Mouse (Mus musculus): ENCODE data around the gene Acoxl.

DNA sequence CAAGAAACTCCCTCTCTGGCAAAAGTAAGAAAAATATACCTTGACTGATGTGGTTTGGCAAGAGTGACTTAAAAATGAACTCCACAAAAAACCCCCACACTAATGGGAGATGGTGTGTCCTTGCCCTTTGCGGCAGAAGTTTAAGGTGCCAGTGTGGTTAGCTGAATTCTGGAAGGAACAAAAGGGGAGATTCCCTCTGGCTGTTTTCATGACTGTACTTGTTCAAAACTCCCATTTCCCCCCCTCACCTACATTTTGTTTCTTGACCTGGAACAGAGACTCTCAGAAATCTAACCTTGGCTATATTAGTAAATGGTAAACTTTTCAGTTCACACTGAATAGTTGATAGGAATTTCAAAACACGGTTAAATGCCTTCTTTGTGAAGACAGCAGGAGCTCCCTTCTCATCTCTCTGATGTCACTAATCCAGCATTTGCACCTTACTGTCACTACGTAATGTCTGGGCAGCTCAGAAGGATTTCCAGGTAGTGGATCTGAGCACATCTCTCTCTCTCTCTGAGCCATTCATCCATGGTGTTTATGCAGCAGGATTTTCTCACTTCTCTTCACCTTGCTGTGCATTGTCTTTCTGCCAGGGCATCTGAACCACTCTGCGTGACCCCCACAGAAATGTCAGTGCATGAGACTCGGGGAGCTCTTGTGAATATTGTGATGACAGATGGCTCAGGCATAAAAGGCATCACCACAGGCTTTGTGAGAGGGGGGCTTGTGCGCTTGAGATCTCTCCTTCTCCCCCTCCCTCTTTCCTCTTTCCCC is 91.5 kb downstream of the Acoxl start:
- TF ChIP-seq CTCF (IDR thresholded peaks at IDR 0.05; ENCODE audit: borderline replicate concordance, control insufficient read depth, extremely low read depth, insufficient read depth, low read length, poor library complexity) = no peak
- no peak for TF ChIP-seq POLR2A (IDR thresholded peaks at IDR 0.05; ENCODE audit: control insufficient read depth, extremely low read depth, insufficient read depth, low read length, poor library complexity)
